ENCODE assay signal across 13 mouse cellular contexts in genomic region chr16:29331351-29332044, GRCm38 (mm10). TPM values are rescaled to one million over a fixed set of nuclear protein-coding genes. Genes with fewer than 3 reads are reported as not detected.
DNase-seq lines count a peak whose midpoint lies in the region; ATAC-seq and TF ChIP-seq lines count a peak whose summit lies in the region.
"Had no signal": no experiment of that assay in that cellular context is flagged by ENCODE, and none has a peak within 500 bp of the region (broad histone marks: within the 10 kb centered on the region; RNA-seq: fewer than 3 reads in every experiment).

No protein-coding gene starts in this region.

- peaks cover 5% of the 10 kb centered on the region; the same call in 1 of the 2 replicates for H3K4me1 ChIP-seq in limb, embryonic 11.5 days (ENCODE audit: control insufficient read depth, insufficient read depth, low read length)
- peaks cover 7% of the 10 kb centered on the region; the same call in 1 of the 2 replicates for H3K4me1 ChIP-seq in limb, embryonic 10.5 days
- H3K4me1 ChIP-seq in heart, adult 2 months (ENCODE audit: control insufficient read depth, insufficient read depth, low read length), result no peaks in the 10 kb centered on the region

- no peak overlapping the region for H3K4me3 ChIP-seq in limb, embryonic 11.5 days (ENCODE audit: low read depth, low read length)
- H3K4me3 ChIP-seq in limb, embryonic 10.5 days, result no peak overlapping the region
- H3K4me3 ChIP-seq in heart, adult 2 months, result no peak overlapping the region
- H3K4me3 ChIP-seq: embryonic facial prominence, embryonic 13.5 days had no signal

- H3K9ac ChIP-seq in limb, embryonic 11.5 days (ENCODE audit: low read length), result no peak overlapping the region
- H3K9ac ChIP-seq in heart, adult 2 months (ENCODE audit: low read depth, low read length), result no peak overlapping the region
- H3K9ac ChIP-seq: embryonic facial prominence, embryonic 13.5 days had no signal

- H3K79me2 ChIP-seq in heart, adult 2 months (replicated peaks; ENCODE audit: control insufficient read depth, insufficient read depth, low read length), result no peaks in the 10 kb centered on the region

- no peaks in the 10 kb centered on the region for H3K27me3 ChIP-seq in limb, embryonic 11.5 days (ENCODE audit: control insufficient read depth, insufficient read depth, low read length)
- H3K27me3 ChIP-seq in limb, embryonic 10.5 days (ENCODE audit: low read depth, poor library complexity, severe bottlenecking), result no peaks in the 10 kb centered on the region
- no peaks in the 10 kb centered on the region for H3K27me3 ChIP-seq in heart, adult 2 months (ENCODE audit: control insufficient read depth, insufficient read depth, low read length)
- H3K27me3 ChIP-seq: embryonic facial prominence, embryonic 13.5 days had no signal

- no peak overlapping the region for H3K27ac ChIP-seq in limb, embryonic 11.5 days (replicated peaks; ENCODE audit: low read depth, low read length)
- H3K27ac ChIP-seq in limb, embryonic 10.5 days, result no peak overlapping the region
- no peak overlapping the region for H3K27ac ChIP-seq in heart, adult 2 months
- H3K27ac ChIP-seq: embryonic facial prominence, embryonic 13.5 days had no signal

- 85% methylated on average over 3 of the region's 3 CpGs for WGBS in limb, embryonic 11.5 days
- WGBS in limb, embryonic 10.5 days, result 73% methylated on average over 3 of the region's 3 CpGs
- WGBS in heart, adult 2 months, result 82% methylated on average over 3 of the region's 3 CpGs

- intact Hi-C loops in heart, adult 2 months (cut with DNase I), result no loop called here

- TF ChIP-seq POLR2A in heart, adult 2 months (IDR thresholded peaks at IDR 0.05; ENCODE audit: insufficient read depth, low read depth, low read length), result no peak

- no peak overlapping the region for H3K4me2 ChIP-seq in limb, embryonic 11.5 days (ENCODE audit: low read depth, severe bottlenecking)
- H3K4me2 ChIP-seq: embryonic facial prominence, embryonic 13.5 days had no signal

- peak; percentile 30 for DNase-seq in limb, embryonic 11.5 days (ENCODE audit: low spot score)
- DNase-seq in limb, embryonic 10.5 days (ENCODE audit: low spot score), result no peak
- DNase-seq in embryo, embryonic 9.5 days (ENCODE audit: extremely low spot score), result peak; percentile 2
- DNase-seq in forelimb bud, embryonic 11.5 days (ENCODE audit: low read depth, low spot score), result peak; percentile 42
- DNase-seq in right cerebral cortex, adult 2 months (ENCODE audit: low spot score in 2 of 2), result peak; percentile 35 to 48
- DNase-seq in heart, adult 2 months, result no peak
- DNase-seq: cerebellum, adult 11 months; gastrocnemius, postnatal 25 days; kidney, postnatal 25 days had no signal

- H3K9me3 ChIP-seq in limb, embryonic 11.5 days (ENCODE audit: control insufficient read depth, low read length), result no peaks in the 10 kb centered on the region
- no peaks in the 10 kb centered on the region for H3K9me3 ChIP-seq in limb, embryonic 10.5 days (replicated peaks)
- H3K9me3 ChIP-seq: embryonic facial prominence, embryonic 13.5 days had no signal

- no peak for TF ChIP-seq CTCF in heart, adult 2 months (IDR thresholded peaks at IDR 0.05)

- TF ChIP-seq EP300 in heart, adult 2 months (IDR thresholded peaks at IDR 0.05; ENCODE audit: insufficient read depth, low read depth, low read length), result no peak

- no peaks in the 10 kb centered on the region for H3K36me3 ChIP-seq in limb, embryonic 11.5 days (ENCODE audit: control insufficient read depth, insufficient read depth, low read length)
- no peaks in the 10 kb centered on the region for H3K36me3 ChIP-seq in limb, embryonic 10.5 days
- H3K36me3 ChIP-seq in heart, adult 2 months (ENCODE audit: control insufficient read depth, insufficient read depth, low read length), result no peaks in the 10 kb centered on the region
- H3K36me3 ChIP-seq: embryonic facial prominence, embryonic 13.5 days had no signal

- ATAC-seq in limb, embryonic 11.5 days (ENCODE audit: insufficient number of reproducible peaks, low FRiP score, low TSS enrichment, low read depth), result peak; percentile 44; the same call in 1 of the 2 replicates
- ATAC-seq in cerebellum, adult (ENCODE audit: insufficient number of reproducible peaks, low FRiP score, low TSS enrichment), result no peak

RNA-seq across cellular contexts. Expression of gene Atp13a5, which starts 47.0 kb away (rescaled TPM):
- polyA plus RNA-seq in limb, embryonic 11.5 days (2014; fragmentation: Nextera tagmentation; extraction: Ambion mirVana), result not detected in 2 replicates
- 0.03 TPM in 1 of 2 replicates, not detected in the other for polyA plus RNA-seq in limb, embryonic 10.5 days (2016; fragmentation: Nextera tagmentation; extraction: Ambion mirVana)
- total RNA-seq in heart, adult 2 months (2021), result not detected
- polyA plus RNA-seq in heart, adult 2 months (2012; rRNA removed), result 0.04 TPM in 1 of 2 replicates, not detected in the other
- total RNA-seq: heart, postnatal 14 days had no signal
- polyA plus RNA-seq: small intestine, adult 2 months had no signal

Comparison
In these comparisons a context has a peak if more than half of its experiments do, and no peak if none do; other contexts are left out.
1. DNase-seq: peak in limb, embryonic 11.5 days (single experiment), embryo, embryonic 9.5 days (single experiment), forelimb bud, embryonic 11.5 days (single experiment) and right cerebral cortex, adult 2 months (2 of 2); none in limb, embryonic 10.5 days (single experiment) and heart, adult 2 months (0 of 2).